Mouse (Mus musculus): ENCODE measurements at regions not wholly inside any gene's neighbourhood (a gene's known extent, or its start where the extent isn't known, plus 50 kb on each side); places are given as distances from the start of the nearest gene placed in this dataset.
A peak's percentile ranks its signal among the peaks of the same experiment; 100 is the strongest.

DNA sequence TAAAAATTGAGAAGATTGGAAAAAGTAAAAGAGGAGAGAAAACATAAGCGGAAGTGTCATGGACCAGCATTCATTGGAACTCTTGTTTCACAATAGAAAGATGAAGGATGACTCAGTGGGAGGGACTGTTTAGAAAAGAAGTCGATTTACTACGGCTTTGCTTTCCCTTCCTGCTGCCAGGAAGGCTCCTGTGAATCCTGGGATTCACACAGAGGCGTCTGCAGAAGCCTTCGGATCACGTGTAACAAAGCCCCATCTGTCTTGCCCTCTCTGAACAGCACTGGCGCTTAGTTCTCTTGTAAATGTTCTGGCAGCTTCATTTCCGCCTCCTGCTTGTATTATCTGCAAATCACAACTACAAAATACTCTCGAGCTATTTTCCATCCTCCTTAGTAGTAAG, 94.0 kb downstream of the Cct8l1 start:
- H3K79me2 ChIP-seq (replicated peaks; ENCODE audit: control insufficient read depth, insufficient read depth, low read length), result no peaks in the 10 kb centered on the region
- H3K27me3 ChIP-seq (ENCODE audit: control insufficient read depth, insufficient read depth, low read length), result no peaks in the 10 kb centered on the region
- no peak for DNase-seq
- TF ChIP-seq POLR2A (IDR thresholded peaks at IDR 0.05; ENCODE audit: insufficient read depth, low read depth, low read length), result no peak
- TF ChIP-seq EP300 (IDR thresholded peaks at IDR 0.05; ENCODE audit: insufficient read depth, low read depth, low read length), result no peak
- TF ChIP-seq CTCF (IDR thresholded peaks at IDR 0.05), result no peak
- 34% methylated on average over 9 of the region's 9 CpGs for WGBS
- no peak overlapping the region for H3K9ac ChIP-seq (ENCODE audit: low read depth, low read length)
- H3K27ac ChIP-seq, result no peak overlapping the region
- H3K36me3 ChIP-seq (ENCODE audit: control insufficient read depth, insufficient read depth, low read length), result no peaks in the 10 kb centered on the region
- intact Hi-C loops (cut with DNase I), result no loop called here
- H3K4me1 ChIP-seq (ENCODE audit: control insufficient read depth, insufficient read depth, low read length), result peaks cover 1% of the 10 kb centered on the region; the same call in 1 of the 2 replicates
- H3K4me3 ChIP-seq, result no peak overlapping the region

DNA sequence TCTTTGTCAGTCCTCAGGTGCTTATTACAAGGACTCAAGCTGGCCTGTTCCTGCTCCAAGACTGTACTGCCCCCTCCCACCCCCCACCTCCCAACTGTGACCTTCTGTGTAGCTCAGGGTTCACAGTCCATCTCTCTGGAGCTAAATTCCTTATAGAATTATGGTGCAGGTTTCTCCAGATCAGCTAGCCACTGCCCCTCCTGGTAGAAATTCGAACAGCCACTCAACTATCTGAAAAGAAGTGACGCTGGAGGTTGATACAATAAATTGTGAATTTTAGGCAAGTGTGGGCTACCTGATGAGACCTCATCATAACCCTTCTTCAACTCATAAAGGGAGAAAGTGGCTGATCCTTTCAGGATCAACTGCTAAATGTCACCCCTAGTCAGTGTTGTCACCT, 86.3 kb downstream of the Cct8l1 start:
- peak; percentile 63 for TF ChIP-seq CTCF (IDR thresholded peaks at IDR 0.05)
- no peak for TF ChIP-seq EP300 (IDR thresholded peaks at IDR 0.05; ENCODE audit: insufficient read depth, low read depth, low read length)
- TF ChIP-seq POLR2A (IDR thresholded peaks at IDR 0.05; ENCODE audit: insufficient read depth, low read depth, low read length), result no peak
- WGBS, result 49% methylated on average over 2 of the region's 2 CpGs
- Histone ChIP-seq H3K27ac (no peak overlapping the region), H3K9ac (ENCODE audit: low read depth, low read length) (no peak overlapping the region), H3K4me1 (ENCODE audit: control insufficient read depth, insufficient read depth, low read length) (no peaks in the 10 kb centered on the region), H3K27me3 (ENCODE audit: control insufficient read depth, insufficient read depth, low read length) (no peaks in the 10 kb centered on the region), H3K4me3 (no peak overlapping the region), H3K79me2 (replicated peaks; ENCODE audit: control insufficient read depth, insufficient read depth, low read length) (no peaks in the 10 kb centered on the region), H3K36me3 (ENCODE audit: control insufficient read depth, insufficient read depth, low read length) (no peaks in the 10 kb centered on the region)
- intact Hi-C loops (cut with DNase I), result loop anchor here (5.0 kb wide), 1 partner anchor 165 kb away; no protein-coding TSS in a partner anchor
- DNase-seq, result no peak

GRCm38 (mm10) chr5:25599363-25599762, 83.5 kb downstream of the Cct8l1 start:
- Histone ChIP-seq H3K4me1 (ENCODE audit: control insufficient read depth, insufficient read depth, low read length) (no peaks in the 10 kb centered on the region), H3K79me2 (replicated peaks; ENCODE audit: control insufficient read depth, insufficient read depth, low read length) (no peaks in the 10 kb centered on the region), H3K36me3 (ENCODE audit: control insufficient read depth, insufficient read depth, low read length) (no peaks in the 10 kb centered on the region), H3K9ac (ENCODE audit: low read depth, low read length) (no peak overlapping the region), H3K4me3 (no peak overlapping the region), H3K27ac (no peak overlapping the region), H3K27me3 (ENCODE audit: control insufficient read depth, insufficient read depth, low read length) (no peaks in the 10 kb centered on the region)
- DNase-seq, result no peak
- WGBS, result 84% methylated on average over 1 of the region's 1 CpGs
- intact Hi-C loops (cut with DNase I), result no loop called here
- TF ChIP-seq CTCF (IDR thresholded peaks at IDR 0.05), result no peak
- TF ChIP-seq EP300 (IDR thresholded peaks at IDR 0.05; ENCODE audit: insufficient read depth, low read depth, low read length), result no peak
- TF ChIP-seq POLR2A (IDR thresholded peaks at IDR 0.05; ENCODE audit: insufficient read depth, low read depth, low read length), result no peak

- DNase-seq, result no peak
- Histone ChIP-seq H3K9ac (ENCODE audit: low read depth, low read length) (no peak overlapping the region), H3K4me3 (no peak overlapping the region), H3K36me3 (ENCODE audit: control insufficient read depth, insufficient read depth, low read length) (no peaks in the 10 kb centered on the region), H3K27ac (no peak overlapping the region), H3K79me2 (replicated peaks; ENCODE audit: control insufficient read depth, insufficient read depth, low read length) (no peaks in the 10 kb centered on the region), H3K27me3 (ENCODE audit: control insufficient read depth, insufficient read depth, low read length) (no peaks in the 10 kb centered on the region), H3K4me1 (ENCODE audit: control insufficient read depth, insufficient read depth, low read length) (no peaks in the 10 kb centered on the region)
- TF ChIP-seq POLR2A (IDR thresholded peaks at IDR 0.05; ENCODE audit: insufficient read depth, low read depth, low read length) (no peak), CTCF (IDR thresholded peaks at IDR 0.05) (0 out of 2 replicates have a peak, but pooled peaks have one; percentile 9), EP300 (IDR thresholded peaks at IDR 0.05; ENCODE audit: insufficient read depth, low read depth, low read length) (no peak)
- intact Hi-C loops (cut with DNase I), result no loop called here
- WGBS, result 92% methylated on average over 6 of the region's 6 CpGs
Measured at GRCm38 (mm10) chr5:25597786-25598185, 81.9 kb downstream of the Cct8l1 start.

- Histone ChIP-seq H3K36me3 (ENCODE audit: control insufficient read depth, insufficient read depth, low read length) (no peaks in the 10 kb centered on the region), H3K4me3 (no peak overlapping the region), H3K79me2 (replicated peaks; ENCODE audit: control insufficient read depth, insufficient read depth, low read length) (no peaks in the 10 kb centered on the region), H3K4me1 (ENCODE audit: control insufficient read depth, insufficient read depth, low read length) (no peaks in the 10 kb centered on the region), H3K27ac (no peak overlapping the region), H3K9ac (ENCODE audit: low read depth, low read length) (no peak overlapping the region), H3K27me3 (ENCODE audit: control insufficient read depth, insufficient read depth, low read length) (no peaks in the 10 kb centered on the region)
- no peak for DNase-seq
- intact Hi-C loops (cut with DNase I), result no loop called here
- no peak for TF ChIP-seq CTCF (IDR thresholded peaks at IDR 0.05)
- no peak for TF ChIP-seq EP300 (IDR thresholded peaks at IDR 0.05; ENCODE audit: insufficient read depth, low read depth, low read length)
- no peak for TF ChIP-seq POLR2A (IDR thresholded peaks at IDR 0.05; ENCODE audit: insufficient read depth, low read depth, low read length)
Measured at GRCm38 (mm10) chr5:25591709-25592108, 75.8 kb downstream of the Cct8l1 start.

Data from heart, adult 2 months (tissue).